Mouse (Mus musculus): ENCODE data around the gene Kcp. TPM values are rescaled to one million over a fixed set of nuclear protein-coding genes. Genes with fewer than 3 reads are reported as not detected.

Gene Kcp
- polyA plus RNA-seq, 1 experiment: 3.0 TPM

- TF ChIP-seq POLR2A (IDR thresholded peaks at IDR 0.05; ENCODE audit: control insufficient read depth, extremely low read depth, insufficient read depth, low read length, poor library complexity) (no peak), CTCF (IDR thresholded peaks at IDR 0.05; ENCODE audit: borderline replicate concordance, control insufficient read depth, extremely low read depth, insufficient read depth, low read length, poor library complexity) (no peak)
- Histone ChIP-seq H3K36me3 (ENCODE audit: control insufficient read depth, insufficient read depth, low read length) (no peaks in the 10 kb centered on the region), H3K27me3 (ENCODE audit: control insufficient read depth, insufficient read depth, low read length) (no peaks in the 10 kb centered on the region; the same call in 1 of the 2 replicates), H3K4me1 (replicated peaks; ENCODE audit: control insufficient read depth, insufficient read depth, low read length) (no peaks in the 10 kb centered on the region), H3K27ac (ENCODE audit: control insufficient read depth, insufficient read depth, low read length) (no peak overlapping the region), H3K4me3 (ENCODE audit: control insufficient read depth, insufficient read depth, low read length) (no peak overlapping the region)
- DNase-seq: no peak
- WGBS: 78% methylated on average over 6 of the region's 6 CpGs
These were observed 71.8 kb downstream of the Kcp start for GRCm38 (mm10) chr6:29435940-29436451.

GRCm38 (mm10) chr6:29434911-29435691, 72.7 kb downstream of the Kcp start:
- no peak for TF ChIP-seq POLR2A (IDR thresholded peaks at IDR 0.05; ENCODE audit: control insufficient read depth, extremely low read depth, insufficient read depth, low read length, poor library complexity)
- no peak for TF ChIP-seq CTCF (IDR thresholded peaks at IDR 0.05; ENCODE audit: borderline replicate concordance, control insufficient read depth, extremely low read depth, insufficient read depth, low read length, poor library complexity)
- Histone ChIP-seq H3K4me3 (ENCODE audit: control insufficient read depth, insufficient read depth, low read length) (no peak overlapping the region), H3K36me3 (ENCODE audit: control insufficient read depth, insufficient read depth, low read length) (no peaks in the 10 kb centered on the region), H3K27me3 (ENCODE audit: control insufficient read depth, insufficient read depth, low read length) (no peaks in the 10 kb centered on the region; the same call in 1 of the 2 replicates), H3K4me1 (replicated peaks; ENCODE audit: control insufficient read depth, insufficient read depth, low read length) (no peaks in the 10 kb centered on the region), H3K27ac (ENCODE audit: control insufficient read depth, insufficient read depth, low read length) (no peak overlapping the region)
- DNase-seq: no peak
- 18% methylated on average over 13 of the region's 13 CpGs for WGBS

- no peaks in the 10 kb centered on the region for H3K36me3 ChIP-seq (ENCODE audit: control insufficient read depth, insufficient read depth, low read length)
- DNase-seq: no peak
- H3K4me3 ChIP-seq (ENCODE audit: control insufficient read depth, insufficient read depth, low read length): no peak overlapping the region
- H3K4me1 ChIP-seq (replicated peaks; ENCODE audit: control insufficient read depth, insufficient read depth, low read length): no peaks in the 10 kb centered on the region
- TF ChIP-seq CTCF (IDR thresholded peaks at IDR 0.05; ENCODE audit: borderline replicate concordance, control insufficient read depth, extremely low read depth, insufficient read depth, low read length, poor library complexity) (no peak), POLR2A (IDR thresholded peaks at IDR 0.05; ENCODE audit: control insufficient read depth, extremely low read depth, insufficient read depth, low read length, poor library complexity) (no peak)
- WGBS: 15% methylated on average over 27 of the region's 27 CpGs
- no peak overlapping the region for H3K27ac ChIP-seq (ENCODE audit: control insufficient read depth, insufficient read depth, low read length)
- H3K27me3 ChIP-seq (ENCODE audit: control insufficient read depth, insufficient read depth, low read length): no peaks in the 10 kb centered on the region; the same call in 1 of the 2 replicates
These were observed 73.7 kb downstream of the Kcp start for GRCm38 (mm10) chr6:29433804-29434795.

- Histone ChIP-seq H3K4me1 (replicated peaks; ENCODE audit: control insufficient read depth, insufficient read depth, low read length) (no peaks in the 10 kb centered on the region), H3K4me3 (ENCODE audit: control insufficient read depth, insufficient read depth, low read length) (no peak within 1 kb of the TSS), H3K27me3 (ENCODE audit: control insufficient read depth, insufficient read depth, low read length) (no peaks in the 10 kb centered on the region; the same call in 1 of the 2 replicates), H3K36me3 (ENCODE audit: control insufficient read depth, insufficient read depth, low read length) (no peaks in the 10 kb centered on the region), H3K27ac (ENCODE audit: control insufficient read depth, insufficient read depth, low read length) (no peak within 1 kb of the TSS)
- TF ChIP-seq POLR2A (IDR thresholded peaks at IDR 0.05; ENCODE audit: control insufficient read depth, extremely low read depth, insufficient read depth, low read length, poor library complexity) (no peak), CTCF (IDR thresholded peaks at IDR 0.05; ENCODE audit: borderline replicate concordance, control insufficient read depth, extremely low read depth, insufficient read depth, low read length, poor library complexity) (no peak)
- DNase-seq: no peak
- 4% methylated on average over 76 of the region's 77 CpGs for WGBS
These were observed 74.5 kb downstream of the Kcp start, which contains the start of gene Flnc for GRCm38 (mm10) chr6:29433038-29433803. TSS of gene Flnc (plus strand) at chr6:29433256.

- H3K27ac ChIP-seq (ENCODE audit: control insufficient read depth, insufficient read depth, low read length): no peak overlapping the region
- H3K4me1 ChIP-seq (replicated peaks; ENCODE audit: control insufficient read depth, insufficient read depth, low read length): no peaks in the 10 kb centered on the region
- no peaks in the 10 kb centered on the region for H3K36me3 ChIP-seq (ENCODE audit: control insufficient read depth, insufficient read depth, low read length)
- no peak overlapping the region for H3K4me3 ChIP-seq (ENCODE audit: control insufficient read depth, insufficient read depth, low read length)
- H3K27me3 ChIP-seq (ENCODE audit: control insufficient read depth, insufficient read depth, low read length): no peaks in the 10 kb centered on the region; the same call in 1 of the 2 replicates
- TF ChIP-seq POLR2A (IDR thresholded peaks at IDR 0.05; ENCODE audit: control insufficient read depth, extremely low read depth, insufficient read depth, low read length, poor library complexity) (no peak), CTCF (IDR thresholded peaks at IDR 0.05; ENCODE audit: borderline replicate concordance, control insufficient read depth, extremely low read depth, insufficient read depth, low read length, poor library complexity) (no peak)
- no peak for DNase-seq
These were observed 75.1 kb downstream of the Kcp start for GRCm38 (mm10) chr6:29432676-29433037.

Measured in thymus, adult 2 months (tissue).